Mouse (Mus musculus): ENCODE data around the gene Akt1. TPM values are rescaled to one million over a fixed set of nuclear protein-coding genes. Genes with fewer than 3 reads are reported as not detected.
A peak's percentile ranks its signal among the peaks of the same experiment; 100 is the strongest.

Gene Akt1
- 55.6 and 64.6 TPM in 2 replicates for polyA plus RNA-seq (2014; fragmentation: Nextera tagmentation; extraction: Ambion mirVana)

DNA sequence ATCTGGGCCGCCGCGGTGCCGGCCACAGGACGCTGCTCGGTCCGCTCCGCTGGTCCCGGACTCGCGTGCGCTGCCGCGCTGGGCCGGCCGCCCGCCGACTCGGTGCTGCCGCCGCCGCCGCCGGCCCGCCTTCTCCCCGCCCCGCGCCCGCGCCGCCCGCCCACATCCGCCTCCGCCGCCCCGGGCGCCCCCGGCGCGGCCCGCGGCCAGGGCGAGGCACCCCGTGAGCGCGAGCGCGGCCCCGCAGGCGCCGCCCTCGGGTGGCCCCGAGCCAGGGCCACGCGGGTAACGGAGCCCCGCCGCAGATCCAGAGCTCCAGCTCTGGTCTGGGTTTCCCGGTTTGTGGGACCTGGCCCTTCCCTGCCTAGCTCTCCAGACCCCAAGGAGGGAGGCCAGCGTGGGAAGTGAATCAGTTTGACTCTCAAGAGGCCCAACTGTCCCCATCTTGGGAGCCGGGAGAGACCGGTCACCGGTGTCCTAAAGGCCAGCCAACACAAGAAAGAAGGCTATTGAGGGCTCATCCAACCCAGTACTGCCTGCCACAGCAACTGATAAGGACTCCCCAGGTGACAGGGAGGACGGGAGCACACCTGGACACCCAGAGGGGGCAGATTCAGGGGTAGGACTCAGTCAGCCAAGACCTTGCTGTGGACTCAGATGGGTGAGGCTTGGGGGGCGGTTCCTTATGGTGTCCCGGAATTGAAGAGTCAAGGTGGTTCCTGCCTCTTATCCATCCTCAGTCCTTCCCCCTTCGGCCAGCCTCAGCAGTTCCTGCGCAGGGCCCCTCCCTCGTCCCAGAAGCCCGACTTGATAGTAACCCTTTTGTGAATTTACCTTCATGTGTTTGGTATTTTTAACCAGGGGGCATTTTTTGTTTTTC is at the start of gene Akt1:
TSS of gene Akt1 (minus strand) at position 753 of the 880 bp plus-strand sequence.
- peaks cover 21% of the 10 kb centered on the region; the same call in 1 of the 2 replicates for H3K36me3 ChIP-seq (ENCODE audit: control insufficient read depth, insufficient read depth, low read length)
- H3K9me3 ChIP-seq (ENCODE audit: control insufficient read depth, low read depth, low read length), result no peaks in the 10 kb centered on the region
- peak within 1 kb of the TSS; percentile 98 for H3K27ac ChIP-seq (ENCODE audit: low read length)
- H3K27me3 ChIP-seq (ENCODE audit: control insufficient read depth, insufficient read depth, low read length), result no peaks in the 10 kb centered on the region
- peaks cover 54% of the 10 kb centered on the region for H3K4me1 ChIP-seq (ENCODE audit: control insufficient read depth, insufficient read depth, low read length)
- peak within 1 kb of the TSS; percentile 95 for H3K4me2 ChIP-seq (replicated peaks; ENCODE audit: low read depth, low read length)
- peak; percentile 43 for ATAC-seq (ENCODE audit: insufficient number of reproducible peaks, insufficient read depth, low FRiP score, low read depth)
- H3K4me3 ChIP-seq (ENCODE audit: low read depth, low read length), result peak within 1 kb of the TSS; percentile 98
- peak within 1 kb of the TSS; percentile 100 for H3K9ac ChIP-seq (replicated peaks; ENCODE audit: low read depth, low read length)
- under 1% methylated on average over 68 of the region's 70 CpGs for WGBS

DNA sequence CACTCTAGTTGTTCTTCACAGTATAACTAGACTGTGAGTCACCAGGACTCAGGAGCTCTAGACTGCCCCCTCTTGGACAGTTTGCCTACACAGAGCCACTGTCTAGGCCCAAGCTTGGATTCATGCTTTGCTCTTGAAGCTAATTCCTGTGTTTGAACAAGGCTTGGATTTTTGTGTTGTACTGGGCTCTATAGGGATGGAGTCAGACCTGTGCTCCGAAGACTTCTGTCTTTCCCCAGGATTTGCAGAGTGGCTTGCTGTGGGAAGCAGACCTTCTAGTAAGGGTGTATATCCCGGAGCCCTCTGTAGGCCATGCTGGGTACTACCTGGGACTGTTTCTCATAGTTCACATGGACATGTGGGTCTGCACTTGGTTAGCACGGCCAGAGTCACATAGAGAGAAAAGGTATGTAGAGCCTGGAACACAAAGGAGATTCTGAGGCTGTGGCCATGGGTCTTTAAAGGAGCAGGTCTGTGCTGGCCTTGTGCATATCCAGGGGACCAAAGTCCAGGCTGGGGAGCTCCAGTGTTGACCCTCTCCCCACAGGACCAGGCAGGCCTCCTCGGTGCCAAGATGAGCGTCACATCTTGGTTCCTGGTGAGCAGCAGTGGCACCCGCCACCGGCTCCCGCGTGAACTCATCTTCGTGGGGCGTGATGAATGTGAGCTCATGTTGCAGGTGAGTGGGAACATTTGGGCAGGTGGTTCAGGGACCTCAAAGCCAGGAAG is 49.6 kb upstream of the Akt1 start:
- no peaks in the 10 kb centered on the region for H3K9me3 ChIP-seq (ENCODE audit: control insufficient read depth, low read depth, low read length)
- H3K27ac ChIP-seq (ENCODE audit: low read length), result no peak overlapping the region
- no peak for ATAC-seq (ENCODE audit: insufficient number of reproducible peaks, insufficient read depth, low FRiP score, low read depth)
- peaks cover 11% of the 10 kb centered on the region; the same call in 1 of the 2 replicates for H3K4me1 ChIP-seq (ENCODE audit: control insufficient read depth, insufficient read depth, low read length)
- H3K4me3 ChIP-seq (ENCODE audit: low read depth, low read length), result no peak overlapping the region
- 74% methylated on average over 11 of the region's 11 CpGs for WGBS
- no peaks in the 10 kb centered on the region for H3K27me3 ChIP-seq (ENCODE audit: control insufficient read depth, insufficient read depth, low read length)
- no peaks in the 10 kb centered on the region; the same call in 1 of the 2 replicates for H3K36me3 ChIP-seq (ENCODE audit: control insufficient read depth, insufficient read depth, low read length)
- no peak overlapping the region for H3K4me2 ChIP-seq (replicated peaks; ENCODE audit: low read depth, low read length)
- H3K9ac ChIP-seq (replicated peaks; ENCODE audit: low read depth, low read length), result no peak overlapping the region

DNA sequence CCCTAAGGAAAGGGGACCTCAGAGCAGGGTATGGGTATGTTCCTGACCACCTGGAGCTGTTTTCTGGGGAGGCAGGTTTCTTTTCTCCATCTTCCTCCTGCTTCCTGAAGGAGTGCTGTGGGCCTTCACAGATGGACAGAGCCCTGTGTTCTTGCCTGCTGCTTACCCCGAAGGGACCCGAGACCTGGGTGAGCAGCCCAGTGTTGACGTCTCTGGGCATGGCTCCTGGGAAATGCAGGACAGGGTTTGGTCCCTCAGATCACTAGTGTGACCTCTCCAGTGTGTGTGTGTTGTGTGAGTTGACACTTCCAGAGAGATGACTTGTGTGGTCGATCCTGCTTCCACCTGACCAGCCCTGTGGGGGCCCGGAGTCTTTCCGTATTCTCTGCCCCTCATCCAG is 48.8 kb upstream of the Akt1 start:
- H3K4me3 ChIP-seq (ENCODE audit: low read depth, low read length), result peak overlapping the region; percentile 70; the same call in 1 of the 2 replicates
- ATAC-seq (ENCODE audit: insufficient number of reproducible peaks, insufficient read depth, low FRiP score, low read depth), result no peak
- peak overlapping the region; percentile 76 for H3K9ac ChIP-seq (replicated peaks; ENCODE audit: low read depth, low read length)
- no peaks in the 10 kb centered on the region; the same call in 1 of the 2 replicates for H3K36me3 ChIP-seq (ENCODE audit: control insufficient read depth, insufficient read depth, low read length)
- H3K4me1 ChIP-seq (ENCODE audit: control insufficient read depth, insufficient read depth, low read length), result peaks cover 11% of the 10 kb centered on the region; the same call in 1 of the 2 replicates
- H3K4me2 ChIP-seq (replicated peaks; ENCODE audit: low read depth, low read length), result peak overlapping the region; percentile 86
- H3K27ac ChIP-seq (ENCODE audit: low read length), result no peak overlapping the region
- WGBS, result 81% methylated on average over 6 of the region's 6 CpGs
- no peaks in the 10 kb centered on the region for H3K27me3 ChIP-seq (ENCODE audit: control insufficient read depth, insufficient read depth, low read length)
- no peaks in the 10 kb centered on the region for H3K9me3 ChIP-seq (ENCODE audit: control insufficient read depth, low read depth, low read length)

DNA sequence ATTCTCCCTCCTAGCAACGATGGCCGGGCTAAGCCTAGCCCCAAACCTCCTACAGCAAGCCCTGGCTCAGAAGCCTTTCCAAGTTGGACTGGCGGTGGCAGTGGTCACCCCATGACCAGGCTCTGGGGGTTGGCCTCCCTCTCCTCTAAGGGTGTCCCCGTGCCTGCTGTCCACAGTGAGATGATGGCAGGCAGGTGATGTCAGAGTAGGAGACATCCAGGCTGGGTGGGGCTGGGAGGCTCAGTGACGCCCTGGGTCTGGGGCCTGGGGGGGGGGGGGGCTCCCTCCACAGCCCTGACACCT is 48.3 kb upstream of the Akt1 start:
- Histone ChIP-seq H3K27me3 (ENCODE audit: control insufficient read depth, insufficient read depth, low read length) (no peaks in the 10 kb centered on the region), H3K9me3 (ENCODE audit: control insufficient read depth, low read depth, low read length) (no peaks in the 10 kb centered on the region), H3K4me2 (replicated peaks; ENCODE audit: low read depth, low read length) (peak overlapping the region; percentile 86), H3K9ac (replicated peaks; ENCODE audit: low read depth, low read length) (peak overlapping the region; percentile 76), H3K4me1 (ENCODE audit: control insufficient read depth, insufficient read depth, low read length) (peaks cover 11% of the 10 kb centered on the region; the same call in 1 of the 2 replicates), H3K27ac (ENCODE audit: low read length) (peak overlapping the region; percentile 85; the same call in 1 of the 2 replicates), H3K4me3 (ENCODE audit: low read depth, low read length) (peak overlapping the region; percentile 70), H3K36me3 (ENCODE audit: control insufficient read depth, insufficient read depth, low read length) (no peaks in the 10 kb centered on the region; the same call in 1 of the 2 replicates)
- 11% methylated on average over 5 of the region's 5 CpGs for WGBS
- ATAC-seq (ENCODE audit: insufficient number of reproducible peaks, insufficient read depth, low FRiP score, low read depth), result no peak

DNA sequence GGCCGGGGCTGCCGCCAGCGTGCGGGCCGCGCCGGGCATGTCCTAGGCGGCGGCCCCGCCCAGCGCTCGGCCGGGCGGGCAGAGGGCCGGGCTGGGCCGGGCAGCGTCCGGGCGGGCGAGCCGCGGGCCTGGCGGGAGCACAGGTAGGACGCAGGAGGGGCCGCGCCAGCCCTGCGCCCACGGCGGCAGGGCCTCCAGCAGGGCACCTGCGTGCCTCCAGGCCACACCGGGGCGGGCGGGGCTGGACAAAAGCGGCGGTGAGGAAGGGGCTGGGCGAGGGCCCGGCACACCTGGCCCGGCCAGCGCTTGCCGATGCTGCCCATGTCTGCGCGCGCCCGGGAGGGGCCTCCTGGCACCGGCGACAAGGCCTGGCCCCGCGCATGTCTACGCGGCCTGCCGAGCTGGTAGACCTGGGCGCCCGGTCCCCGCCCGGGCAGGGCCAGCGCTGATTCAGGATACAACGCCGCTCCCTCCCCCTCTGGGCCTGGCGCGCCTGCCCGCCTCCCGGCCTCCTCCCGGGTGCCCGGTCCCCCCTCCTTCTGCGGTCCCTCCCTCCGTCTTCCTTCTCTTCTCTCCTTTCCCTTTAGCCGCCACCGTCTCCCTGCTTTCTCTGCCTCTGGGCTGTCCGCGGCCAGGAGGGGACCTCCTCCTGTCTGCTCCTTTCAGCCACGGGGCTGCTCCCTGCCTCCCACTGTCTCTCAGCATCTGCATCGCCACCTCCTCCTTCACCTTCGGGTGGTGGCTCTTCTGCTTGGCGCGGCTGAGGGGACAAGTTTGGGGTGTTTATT is 47.8 kb upstream of the Akt1 start:
- Histone ChIP-seq H3K4me1 (ENCODE audit: control insufficient read depth, insufficient read depth, low read length) (peaks cover 11% of the 10 kb centered on the region; the same call in 1 of the 2 replicates), H3K36me3 (ENCODE audit: control insufficient read depth, insufficient read depth, low read length) (no peaks in the 10 kb centered on the region; the same call in 1 of the 2 replicates), H3K9ac (replicated peaks; ENCODE audit: low read depth, low read length) (peak overlapping the region; percentile 76), H3K4me3 (ENCODE audit: low read depth, low read length) (peak overlapping the region; percentile 70), H3K4me2 (replicated peaks; ENCODE audit: low read depth, low read length) (peak overlapping the region; percentile 86), H3K27me3 (ENCODE audit: control insufficient read depth, insufficient read depth, low read length) (no peaks in the 10 kb centered on the region), H3K27ac (ENCODE audit: low read length) (peak overlapping the region; percentile 85), H3K9me3 (ENCODE audit: control insufficient read depth, low read depth, low read length) (no peaks in the 10 kb centered on the region)
- under 1% methylated on average over 61 of the region's 75 CpGs for WGBS
- peak; percentile 40 for ATAC-seq (ENCODE audit: insufficient number of reproducible peaks, insufficient read depth, low FRiP score, low read depth)

DNA sequence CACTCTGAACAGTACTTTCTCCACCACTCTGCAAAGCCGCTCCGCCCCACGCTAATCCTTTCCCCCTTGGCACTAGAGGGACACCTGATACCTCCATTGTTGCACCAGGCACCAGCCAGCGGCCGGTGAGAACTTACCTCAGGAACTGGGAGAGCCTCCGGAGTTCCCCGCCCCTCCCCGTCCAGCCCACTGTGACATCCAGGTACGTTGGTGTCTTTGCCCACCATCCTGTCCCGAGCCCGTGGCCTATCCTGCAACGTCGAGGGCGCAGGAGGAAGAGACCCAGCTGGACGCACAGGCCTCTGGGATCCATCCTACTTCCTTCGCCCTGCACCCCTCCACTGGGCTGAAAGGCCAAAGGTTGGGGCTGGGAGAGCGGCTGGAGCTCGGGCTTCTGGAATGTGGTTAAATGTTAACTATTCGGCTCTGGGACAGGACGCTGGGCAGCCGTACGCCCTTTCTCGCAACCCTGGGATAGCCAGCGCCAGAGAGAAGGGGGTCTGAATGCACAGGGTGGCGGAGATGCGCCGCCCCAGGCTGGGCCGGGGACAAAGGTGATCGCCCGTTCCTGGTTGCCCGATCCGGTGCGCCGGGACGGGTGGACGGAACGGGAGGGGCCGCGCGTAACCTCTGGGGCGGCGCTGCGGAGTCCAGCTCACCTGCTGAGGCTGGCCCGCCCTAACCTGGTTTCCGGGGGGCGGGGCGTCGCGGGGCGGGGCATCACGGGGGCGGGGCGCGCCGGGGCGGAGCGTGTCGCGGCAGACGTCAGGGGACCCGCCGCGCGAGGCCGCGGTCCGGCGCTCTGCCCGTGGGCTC is 46.9 kb upstream of the Akt1 start:
- Histone ChIP-seq H3K9me3 (ENCODE audit: control insufficient read depth, low read depth, low read length) (no peaks in the 10 kb centered on the region), H3K27ac (ENCODE audit: low read length) (peak overlapping the region; percentile 93), H3K4me3 (ENCODE audit: low read depth, low read length) (peak overlapping the region; percentile 70), H3K36me3 (ENCODE audit: control insufficient read depth, insufficient read depth, low read length) (no peaks in the 10 kb centered on the region), H3K4me1 (ENCODE audit: control insufficient read depth, insufficient read depth, low read length) (peaks cover 11% of the 10 kb centered on the region; the same call in 1 of the 2 replicates), H3K4me2 (replicated peaks; ENCODE audit: low read depth, low read length) (peak overlapping the region; percentile 86), H3K9ac (replicated peaks; ENCODE audit: low read depth, low read length) (peak overlapping the region; percentile 76), H3K27me3 (ENCODE audit: control insufficient read depth, insufficient read depth, low read length) (no peaks in the 10 kb centered on the region)
- peak; percentile 67 for ATAC-seq (ENCODE audit: insufficient number of reproducible peaks, insufficient read depth, low FRiP score, low read depth)
- WGBS, result 3% methylated on average over 64 of the region's 69 CpGs

DNA sequence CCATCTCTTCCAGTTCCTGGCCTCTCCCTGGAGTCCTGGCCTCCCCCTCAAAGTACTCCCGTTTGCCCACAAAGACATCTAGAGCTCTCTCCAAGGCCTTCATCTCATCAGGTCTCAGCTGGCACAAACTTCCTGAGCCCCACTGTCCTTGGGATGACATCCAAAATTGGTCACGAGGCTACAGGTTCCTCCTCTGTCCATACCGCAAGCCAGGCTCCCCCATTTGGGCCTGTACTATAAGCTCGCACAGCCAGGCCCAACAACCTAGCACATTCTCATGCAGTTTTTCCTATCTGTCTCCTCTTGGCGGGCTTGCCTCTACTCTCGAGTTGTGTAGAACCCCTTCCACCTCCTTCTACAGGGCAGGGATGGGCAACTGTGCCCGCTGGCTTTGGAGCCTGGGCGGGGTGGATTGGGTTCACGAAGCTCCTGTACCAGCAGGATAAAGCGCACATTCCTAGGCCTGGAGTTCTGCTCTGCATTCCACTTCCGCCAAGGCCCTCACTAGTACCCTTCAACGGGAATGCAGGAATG is 46.3 kb upstream of the Akt1 start:
- H3K9ac ChIP-seq (replicated peaks; ENCODE audit: low read depth, low read length), result peak overlapping the region; percentile 18; the same call in 1 of the 2 replicates
- no peak for ATAC-seq (ENCODE audit: insufficient number of reproducible peaks, insufficient read depth, low FRiP score, low read depth)
- 38% methylated on average over 12 of the region's 12 CpGs for WGBS
- H3K4me3 ChIP-seq (ENCODE audit: low read depth, low read length), result peak overlapping the region; percentile 70
- H3K4me2 ChIP-seq (replicated peaks; ENCODE audit: low read depth, low read length), result peak overlapping the region; percentile 86
- H3K36me3 ChIP-seq (ENCODE audit: control insufficient read depth, insufficient read depth, low read length), result no peaks in the 10 kb centered on the region
- H3K9me3 ChIP-seq (ENCODE audit: control insufficient read depth, low read depth, low read length), result no peaks in the 10 kb centered on the region
- H3K27me3 ChIP-seq (ENCODE audit: control insufficient read depth, insufficient read depth, low read length), result no peaks in the 10 kb centered on the region
- H3K27ac ChIP-seq (ENCODE audit: low read length), result peak overlapping the region; percentile 93
- peaks cover 11% of the 10 kb centered on the region; the same call in 1 of the 2 replicates for H3K4me1 ChIP-seq (ENCODE audit: control insufficient read depth, insufficient read depth, low read length)
